Mouse (Mus musculus): ENCODE results near the gene Tprkb. TPM values are rescaled to one million over a fixed set of nuclear protein-coding genes. Genes with fewer than 3 reads are reported as not detected.
"Not testable (repeated sequence)": the region's sequence is repeated elsewhere in the genome, so short reads cannot be mapped to it uniquely, and the experiment has no call there.

Gene Tprkb
- polyA plus RNA-seq, 1 experiment from 2014 or later = 49.5 TPM

GRCm38 (mm10) chr6:85961101-85962091 lies 49.7 kb downstream of the Tprkb start, which contains the start of gene Dusp11:
Dusp11 (minus strand) TSS chr6:85961667.
- under 1% methylated on average over 68 of the region's 70 CpGs for WGBS
- Histone ChIP-seq H3K4me3 (peak within 1 kb of the TSS; percentile 74), H3K27ac (peak within 1 kb of the TSS; percentile 90), H3K9me3 (no peaks in the 10 kb centered on the region), H3K36me3 (replicated peaks) (peaks cover 5% of the 10 kb centered on the region; the same call in 1 of the 2 replicates), H3K27me3 (replicated peaks) (no peaks in the 10 kb centered on the region), H3K9ac (peak within 1 kb of the TSS; percentile 76), H3K4me2 (peak within 1 kb of the TSS; percentile 75), H3K4me1 (peaks cover 18% of the 10 kb centered on the region)
- ATAC-seq (replicated peaks) = peak; percentile 97

GRCm38 (mm10) chr6:85966081-85966480 lies 54.4 kb downstream of the Tprkb start:
- H3K27ac ChIP-seq = not testable (repeated sequence)
- WGBS = 42% methylated on average over 6 of the region's 6 CpGs

DNA sequence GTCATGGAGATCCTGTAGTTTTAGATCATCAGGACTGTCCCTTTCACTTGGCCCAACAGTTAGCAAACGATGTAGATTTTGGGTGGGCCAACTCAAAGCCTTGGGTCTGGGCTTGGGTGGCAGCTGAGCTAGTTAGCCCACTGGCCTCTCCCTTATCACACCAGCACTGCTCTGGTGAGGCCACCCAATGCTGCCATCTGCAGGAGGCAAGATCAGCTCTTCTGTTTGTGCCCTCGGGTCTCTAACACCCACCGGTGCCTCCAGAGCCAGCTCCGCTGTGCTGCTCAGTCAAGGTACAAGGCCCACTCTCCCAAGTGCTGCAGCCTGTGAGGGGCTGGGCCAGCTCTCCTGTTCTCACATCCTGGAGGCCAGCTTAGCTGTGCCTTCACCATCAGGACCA lies 55.0 kb downstream of the Tprkb start:
- 84% methylated on average over 4 of the region's 4 CpGs for WGBS
- no peaks in the 10 kb centered on the region for H3K9me3 ChIP-seq
- H3K27ac ChIP-seq = no peak overlapping the region
- no peaks in the 10 kb centered on the region for H3K4me1 ChIP-seq
- H3K4me2 ChIP-seq = no peak overlapping the region
- no peaks in the 10 kb centered on the region for H3K27me3 ChIP-seq (replicated peaks)
- H3K4me3 ChIP-seq = no peak overlapping the region
- no peaks in the 10 kb centered on the region for H3K36me3 ChIP-seq (replicated peaks)
- H3K9ac ChIP-seq = no peak overlapping the region
- ATAC-seq (replicated peaks) = no peak

More at GRCm38 (mm10) chr6:85966081-85966480, 54.4 kb downstream of the Tprkb start:
- not testable (repeated sequence) for H3K4me3 ChIP-seq; H3K4me1 ChIP-seq; ATAC-seq (replicated peaks); H3K9me3 ChIP-seq; H3K27me3 ChIP-seq (replicated peaks); H3K9ac ChIP-seq; H3K36me3 ChIP-seq (replicated peaks); H3K4me2 ChIP-seq

DNA sequence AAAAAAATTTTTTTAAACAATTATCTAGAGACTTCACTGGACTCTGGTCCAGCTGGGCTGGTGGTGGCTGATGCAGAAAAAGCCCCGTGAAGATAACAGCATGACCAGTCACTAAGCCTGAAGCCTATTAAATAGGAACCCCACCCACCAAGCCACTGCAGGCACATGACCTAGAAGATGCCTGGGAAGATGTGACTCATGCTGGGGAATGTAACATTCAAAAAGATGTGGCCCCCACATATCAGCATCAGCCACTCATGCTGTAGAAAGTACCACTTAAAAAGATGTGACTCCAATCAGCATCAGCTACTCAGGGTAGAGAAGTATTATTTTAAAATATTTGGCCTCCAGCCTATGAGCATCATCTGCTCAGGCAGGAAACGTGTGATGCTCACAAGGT lies 58.2 kb downstream of the Tprkb start:
- Histone ChIP-seq H3K9ac (no peak overlapping the region), H3K4me1 (no peaks in the 10 kb centered on the region), H3K27me3 (replicated peaks) (no peaks in the 10 kb centered on the region), H3K36me3 (replicated peaks) (no peaks in the 10 kb centered on the region), H3K9me3 (no peaks in the 10 kb centered on the region), H3K27ac (no peak overlapping the region), H3K4me2 (no peak overlapping the region), H3K4me3 (no peak overlapping the region)
- 70% methylated on average over 2 of the region's 2 CpGs for WGBS
- no peak for ATAC-seq (replicated peaks)

DNA sequence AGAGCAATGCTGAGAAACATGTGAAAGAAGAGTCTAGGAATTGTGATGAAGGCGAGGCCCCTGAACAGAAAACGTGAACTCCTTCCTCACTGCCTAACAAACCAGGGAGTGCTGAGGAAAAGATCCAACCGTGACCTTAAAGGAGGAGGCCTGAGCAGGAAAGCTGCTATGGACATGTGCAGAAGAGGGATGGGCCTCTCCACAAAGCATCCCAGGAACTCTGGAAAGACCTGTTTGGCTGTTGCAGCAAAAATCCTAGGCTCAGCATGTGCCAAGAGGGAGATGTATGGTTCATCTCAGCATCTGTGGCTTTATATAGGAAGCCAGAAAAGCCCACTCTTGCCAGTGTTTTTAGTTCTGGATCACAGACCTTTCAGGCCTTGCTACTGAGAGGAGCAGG lies 61.0 kb downstream of the Tprkb start:
- no peaks in the 10 kb centered on the region for H3K4me1 ChIP-seq

DNA sequence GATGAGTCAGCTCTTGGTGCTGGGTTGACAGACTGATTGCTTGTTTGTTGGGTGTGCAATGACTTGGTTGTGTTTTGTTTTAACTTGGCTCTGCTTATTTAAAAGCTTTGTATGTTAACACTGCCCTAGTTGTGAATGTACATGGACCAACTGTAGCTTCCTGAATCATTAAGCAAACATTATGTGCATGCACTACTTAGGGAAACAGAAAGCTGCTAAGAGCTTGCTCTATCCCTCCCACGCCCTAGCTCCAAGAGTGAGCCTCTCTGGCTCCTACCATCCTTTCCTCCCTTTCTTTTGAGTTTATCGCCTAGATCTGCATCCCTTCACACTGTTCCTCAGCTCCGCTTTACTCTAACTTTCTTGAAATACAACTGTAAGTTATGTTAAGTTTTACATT lies 61.7 kb downstream of the Tprkb start:
- ATAC-seq (replicated peaks) = no peak
- H3K9me3 ChIP-seq = no peaks in the 10 kb centered on the region
- no peaks in the 10 kb centered on the region for H3K27me3 ChIP-seq (replicated peaks)
- H3K4me2 ChIP-seq = no peak overlapping the region
- H3K4me1 ChIP-seq = no peaks in the 10 kb centered on the region
- H3K9ac ChIP-seq = no peak overlapping the region
- no peak overlapping the region for H3K27ac ChIP-seq
- 93% methylated on average over 3 of the region's 3 CpGs for WGBS
- no peaks in the 10 kb centered on the region for H3K36me3 ChIP-seq (replicated peaks)
- no peak overlapping the region for H3K4me3 ChIP-seq

More for the DNA sequence above, 61.0 kb downstream of the Tprkb start:
- no peaks in the 10 kb centered on the region for H3K27me3 ChIP-seq (replicated peaks)
- H3K9me3 ChIP-seq = no peaks in the 10 kb centered on the region
- ATAC-seq (replicated peaks) = no peak
- H3K4me2 ChIP-seq = no peak overlapping the region
- no peaks in the 10 kb centered on the region for H3K36me3 ChIP-seq (replicated peaks)
- H3K9ac ChIP-seq = no peak overlapping the region
- H3K4me3 ChIP-seq = no peak overlapping the region
- H3K27ac ChIP-seq = no peak overlapping the region
- WGBS = 76% methylated on average over 3 of the region's 3 CpGs

- no peak for ATAC-seq (replicated peaks)
- Histone ChIP-seq H3K27me3 (replicated peaks) (no peaks in the 10 kb centered on the region), H3K36me3 (replicated peaks) (no peaks in the 10 kb centered on the region), H3K4me3 (no peak overlapping the region), H3K27ac (no peak overlapping the region), H3K9ac (no peak overlapping the region), H3K4me1 (no peaks in the 10 kb centered on the region), H3K9me3 (no peaks in the 10 kb centered on the region), H3K4me2 (no peak overlapping the region)
- 70% methylated on average over 10 of the region's 10 CpGs for WGBS
Observed at GRCm38 (mm10) chr6:85974941-85975617, 63.4 kb downstream of the Tprkb start.

DNA sequence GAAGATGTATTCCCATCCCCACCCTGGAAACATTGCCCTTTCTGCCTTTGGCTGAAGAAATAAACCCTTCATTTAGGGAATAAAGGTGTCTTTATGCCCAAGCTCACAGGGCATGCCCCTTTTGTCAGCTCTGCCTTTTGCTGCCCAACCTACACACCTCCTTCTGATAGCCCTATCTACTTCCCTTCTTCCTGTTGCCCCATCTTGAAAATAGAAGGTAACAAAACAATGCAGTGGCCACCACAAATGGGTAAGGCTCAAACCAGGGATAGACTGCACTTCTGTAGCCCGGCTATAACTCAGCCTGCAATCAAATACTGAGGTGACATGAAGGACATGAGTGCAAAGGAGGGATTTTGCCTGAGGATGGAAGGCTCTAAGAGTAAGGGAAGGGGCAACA lies 64.1 kb downstream of the Tprkb start:
- H3K4me3 ChIP-seq = no peak overlapping the region
- H3K4me1 ChIP-seq = no peaks in the 10 kb centered on the region
- no peak overlapping the region for H3K9ac ChIP-seq
- no peaks in the 10 kb centered on the region for H3K9me3 ChIP-seq
- 85% methylated on average over 1 of the region's 1 CpGs for WGBS
- no peaks in the 10 kb centered on the region for H3K36me3 ChIP-seq (replicated peaks)
- no peaks in the 10 kb centered on the region for H3K27me3 ChIP-seq (replicated peaks)
- H3K27ac ChIP-seq = no peak overlapping the region
- no peak overlapping the region for H3K4me2 ChIP-seq
- ATAC-seq (replicated peaks) = no peak

GRCm38 (mm10) chr6:85976242-85976641 lies 64.6 kb downstream of the Tprkb start:
- WGBS = 89% methylated on average over 5 of the region's 5 CpGs
- Histone ChIP-seq H3K9ac (no peak overlapping the region), H3K4me2 (no peak overlapping the region), H3K4me3 (no peak overlapping the region), H3K4me1 (no peaks in the 10 kb centered on the region), H3K9me3 (no peaks in the 10 kb centered on the region), H3K27me3 (replicated peaks) (no peaks in the 10 kb centered on the region), H3K27ac (no peak overlapping the region), H3K36me3 (replicated peaks) (no peaks in the 10 kb centered on the region)
- no peak for ATAC-seq (replicated peaks)

GRCm38 (mm10) chr6:85978736-85979135 lies 67.1 kb downstream of the Tprkb start:
- not testable (repeated sequence) for H3K9ac ChIP-seq; H3K27me3 ChIP-seq (replicated peaks); H3K4me1 ChIP-seq; H3K4me3 ChIP-seq; ATAC-seq (replicated peaks); H3K4me2 ChIP-seq; H3K9me3 ChIP-seq; H3K36me3 ChIP-seq (replicated peaks); H3K27ac ChIP-seq
- WGBS = 84% methylated on average over 4 of the region's 4 CpGs

All from midbrain, embryonic 15.5 days (tissue).